In the genomic region with DNA sequence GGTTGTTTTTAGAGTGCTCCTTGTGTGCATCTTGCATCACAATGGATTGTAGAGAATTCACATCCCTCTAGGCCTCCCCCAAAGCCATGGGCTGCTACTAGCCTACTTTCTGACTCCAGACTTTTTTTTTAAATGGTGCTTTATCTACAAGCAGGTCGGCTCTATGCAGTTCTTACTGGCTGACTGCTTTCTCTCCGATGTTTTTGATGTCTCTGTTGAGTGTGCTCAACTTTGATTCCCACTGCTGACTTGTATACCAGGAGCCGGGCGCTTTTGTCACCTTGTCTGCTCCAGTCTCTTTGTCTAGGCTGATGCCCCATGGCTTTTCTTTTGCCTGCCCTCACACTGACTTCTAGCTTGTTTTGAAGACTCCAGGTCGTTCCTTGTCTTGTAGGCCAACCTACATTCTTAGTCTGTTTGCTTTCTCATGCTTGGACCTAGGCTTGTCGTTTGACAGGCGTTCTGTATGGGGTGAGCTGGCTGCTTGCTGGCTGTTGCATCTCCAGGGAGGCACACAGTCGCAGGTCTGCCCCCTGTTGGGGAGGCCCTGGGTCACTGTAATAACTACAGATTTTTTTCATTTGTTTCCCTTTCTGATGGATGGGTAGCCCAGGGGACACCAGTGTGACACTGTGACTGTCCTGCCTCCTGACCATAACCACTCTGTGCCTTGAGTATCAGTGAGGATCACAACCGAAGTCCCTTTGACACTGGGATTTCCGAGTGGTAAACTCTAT, we compare ENCODE assay signal across 17 mouse cellular contexts. TPM values are rescaled to one million over a fixed set of nuclear protein-coding genes. Genes with fewer than 3 reads are reported as not detected.
DNase-seq lines count a peak whose midpoint lies in the region; ATAC-seq and TF ChIP-seq lines count a peak whose summit lies in the region.
"Had no signal": no experiment of that assay in that cellular context is flagged by ENCODE, and none has a peak within 500 bp of the region (broad histone marks: within the 10 kb centered on the region; RNA-seq: fewer than 3 reads in every experiment).

No protein-coding gene starts in this region.

- peak; percentile 42 for TF ChIP-seq CTCF in intestine, postnatal 0 days (IDR thresholded peaks at IDR 0.05; ENCODE audit: low read depth)
- peak; percentile 26 for TF ChIP-seq CTCF in lung, embryonic 14.5 days (IDR thresholded peaks at IDR 0.05; ENCODE audit: low read depth)

- no peak overlapping the region for H3K4me2 ChIP-seq in intestine, postnatal 0 days (replicated peaks; ENCODE audit: low read depth)
- no peak overlapping the region for H3K4me2 ChIP-seq in intestine, embryonic 15.5 days (replicated peaks)
- no peak overlapping the region for H3K4me2 ChIP-seq in lung, embryonic 14.5 days
- H3K4me2 ChIP-seq: forebrain, embryonic 13.5 days; limb, embryonic 13.5 days; midbrain, embryonic 15.5 days had no signal

- no peak for ATAC-seq in intestine, postnatal 0 days
- no peak for ATAC-seq in intestine, embryonic 15.5 days
- ATAC-seq in lung, embryonic 14.5 days (ENCODE audit: insufficient read depth) = no peak
- no peak for ATAC-seq in erythroid progenitor cell, adult 5-6 weeks (replicated peaks; ENCODE audit: low FRiP score, poor library complexity, severe bottlenecking)
- ATAC-seq: forebrain, embryonic 13.5 days; midbrain, embryonic 15.5 days had no signal

- no peaks in the 10 kb centered on the region for H3K36me3 ChIP-seq in intestine, postnatal 0 days (ENCODE audit: control insufficient read depth, insufficient read depth)
- H3K36me3 ChIP-seq in intestine, embryonic 15.5 days = no peaks in the 10 kb centered on the region
- H3K36me3 ChIP-seq in lung, embryonic 14.5 days (ENCODE audit: insufficient read depth) = no peaks in the 10 kb centered on the region
- no peaks in the 10 kb centered on the region for H3K36me3 ChIP-seq in ES-E14 (ENCODE audit: control insufficient read depth, insufficient read depth, low read length, poor library complexity, severe bottlenecking)
- H3K36me3 ChIP-seq: limb, embryonic 13.5 days; midbrain, embryonic 15.5 days had no signal

- H3K4me1 ChIP-seq in intestine, postnatal 0 days (replicated peaks; ENCODE audit: control insufficient read depth, insufficient read depth, low read length) = no peaks in the 10 kb centered on the region
- 0 out of 2 replicates have a peak, but pooled peaks cover 6% of the 10 kb centered on the region for H3K4me1 ChIP-seq in intestine, embryonic 15.5 days (replicated peaks)
- no peaks in the 10 kb centered on the region for H3K4me1 ChIP-seq in lung, embryonic 14.5 days (ENCODE audit: insufficient read depth)
- peaks cover 7 to 10% of the 10 kb centered on the region in 2 experiments; a peak in 3 of 4 replicates for H3K4me1 ChIP-seq in ES-E14 (ENCODE audit: control insufficient read depth in 2 of 2, insufficient read depth in 2 of 2, low read length in 2 of 2, poor library complexity in 1 of 2)

- no peak overlapping the region for H3K4me3 ChIP-seq in intestine, postnatal 0 days (ENCODE audit: low read depth, low read length)
- H3K4me3 ChIP-seq in intestine, embryonic 15.5 days (replicated peaks) = no peak overlapping the region
- H3K4me3 ChIP-seq in lung, embryonic 14.5 days (ENCODE audit: low read depth, low read length) = no peak overlapping the region
- no peak overlapping the region for H3K4me3 ChIP-seq in ES-E14 (ENCODE audit: insufficient read depth in 1 of 2, low read depth in 1 of 2, low read length in 2 of 2, poor library complexity in 1 of 2, severe bottlenecking in 1 of 2)
- H3K4me3 ChIP-seq: forebrain, embryonic 13.5 days; limb, embryonic 13.5 days; midbrain, embryonic 15.5 days had no signal

- no peak overlapping the region for H3K27ac ChIP-seq in intestine, postnatal 0 days (ENCODE audit: low read depth, low read length)
- no peak overlapping the region for H3K27ac ChIP-seq in intestine, embryonic 15.5 days
- H3K27ac ChIP-seq in lung, embryonic 14.5 days (ENCODE audit: low read depth) = no peak overlapping the region
- no peak overlapping the region for H3K27ac ChIP-seq in ES-E14 (ENCODE audit: insufficient read depth, low read depth, low read length, poor library complexity, severe bottlenecking)
- H3K27ac ChIP-seq: forebrain, embryonic 13.5 days; limb, embryonic 13.5 days; midbrain, embryonic 15.5 days had no signal

- no peaks in the 10 kb centered on the region for H3K9me3 ChIP-seq in intestine, postnatal 0 days (ENCODE audit: control insufficient read depth)
- no peaks in the 10 kb centered on the region for H3K9me3 ChIP-seq in intestine, embryonic 15.5 days
- H3K9me3 ChIP-seq in lung, embryonic 14.5 days (ENCODE audit: low read depth, low read length) = no peaks in the 10 kb centered on the region
- H3K9me3 ChIP-seq in ES-E14 (ENCODE audit: control insufficient read depth, insufficient read depth, low read depth, low read length) = no peaks in the 10 kb centered on the region
- H3K9me3 ChIP-seq: forebrain, embryonic 13.5 days; limb, embryonic 13.5 days; midbrain, embryonic 15.5 days had no signal

- DNase-seq in lung, embryonic 14.5 days = no peak
- DNase-seq in lung, postnatal 14 days = no peak
- DNase-seq in ES-E14 (ENCODE audit: low read depth, low spot score) = peak; percentile 11
- peak; percentile 41 for DNase-seq in brain, adult 2 months (ENCODE audit: low read depth, low spot score)
- DNase-seq: adrenal gland, postnatal 25 days; heart, postnatal 14 days; lung, postnatal 10 days; right cerebral cortex, postnatal 4 days; thymus, postnatal 25 days had no signal

- in situ Hi-C loops in ES-E14 (cut with MboI; ENCODE audit: low sequenced_read_pairs in 2 of 2, unreplicated experiment in 2 of 2) = no loop called here

- WGBS in intestine, postnatal 0 days = 52% methylated on average over 10 of the region's 10 CpGs
- 58% methylated on average over 10 of the region's 10 CpGs for WGBS in intestine, embryonic 15.5 days
- WGBS in lung, embryonic 14.5 days = 48% methylated on average over 10 of the region's 10 CpGs

- H3K27me3 ChIP-seq in intestine, postnatal 0 days (replicated peaks; ENCODE audit: control insufficient read depth, insufficient read depth, low read length) = no peaks in the 10 kb centered on the region
- no peaks in the 10 kb centered on the region for H3K27me3 ChIP-seq in intestine, embryonic 15.5 days (replicated peaks)
- no peaks in the 10 kb centered on the region for H3K27me3 ChIP-seq in lung, embryonic 14.5 days (ENCODE audit: insufficient read depth, low read length)
- H3K27me3 ChIP-seq: forebrain, embryonic 13.5 days; midbrain, embryonic 15.5 days had no signal

- H3K9ac ChIP-seq in intestine, postnatal 0 days (ENCODE audit: low read depth, low read length) = no peak overlapping the region
- H3K9ac ChIP-seq in intestine, embryonic 15.5 days = no peak overlapping the region
- H3K9ac ChIP-seq in lung, embryonic 14.5 days = no peak overlapping the region
- no peak overlapping the region for H3K9ac ChIP-seq in ES-E14 (ENCODE audit: insufficient read depth, low read depth, low read length, poor library complexity, severe bottlenecking)
- H3K9ac ChIP-seq: forebrain, embryonic 13.5 days; limb, embryonic 13.5 days; midbrain, embryonic 15.5 days had no signal

TF ChIP-seq in ES-E14, 5 proteins besides CTCF, POLR2A, EP300 and RAD21:
- TF ChIP-seq ZNF384 (IDR thresholded peaks at IDR 0.05; ENCODE audit: low read depth, low read length) (no peak), CHD2 (IDR thresholded peaks at IDR 0.05; ENCODE audit: low read depth, low read length) (no peak), ZC3H11A (IDR thresholded peaks at IDR 0.05; ENCODE audit: borderline replicate concordance, low read depth, low read length) (no peak), HCFC1 (IDR thresholded peaks at IDR 0.05; ENCODE audit: borderline replicate concordance, insufficient read depth, low read length) (no peak), MAFK (IDR thresholded peaks at IDR 0.05; ENCODE audit: insufficient read depth, low read depth, low read length) (no peak)

RNA-seq across cellular contexts. Expression of a gene that starts 45.0 kb away (rescaled TPM):
- not detected in 2 replicates for polyA plus RNA-seq in intestine, postnatal 0 days (2015; fragmentation: Nextera tagmentation; extraction: Ambion mirVana)
- not detected in 2 replicates for polyA plus RNA-seq in intestine, embryonic 15.5 days (2015; fragmentation: Nextera tagmentation; extraction: Ambion mirVana)
- not detected in 2 replicates for polyA plus RNA-seq in lung, embryonic 14.5 days (2014; fragmentation: Nextera tagmentation; extraction: Ambion mirVana)
- not detected in 2 replicates for total RNA-seq in ES-E14 (2012; rRNA removed)
- not detected in 2 replicates for total RNA-seq in erythroid progenitor cell, adult 5-6 weeks (2015; ENCODE audit: low replicate concordance)
- not detected in 2 replicates for total RNA-seq in erythroid progenitor cell, adult 5-6 weeks (2017; ENCODE audit: low replicate concordance)
- total RNA-seq: adrenal gland, postnatal 25 days; heart, postnatal 14 days had no signal
- polyA plus RNA-seq: embryonic facial prominence, embryonic 14.5 days; forebrain, embryonic 13.5 days; limb, embryonic 13.5 days; midbrain, embryonic 15.5 days; stomach, embryonic 14.5 days had no signal

Comparison
In these comparisons a context has a peak if more than half of its experiments do, and no peak if none do; other contexts are left out.
1. DNase-seq: peak in ES-E14 (single experiment) and brain, adult 2 months (single experiment); none in lung, embryonic 14.5 days (single experiment) and lung, postnatal 14 days (single experiment).